Mouse (Mus musculus) liver, postnatal 0 days (tissue): Measurements from ENCODE around the gene Otulinl.

Source experiments
- CTCF ChIP-seq: sonication (generic); IDR thresholded peaks from 2 replicates; pipeline ENCODE4 v1.5.1; 2016; ENCODE audit warnings: antibody characterized with exemption, low read depth
- EP300 ChIP-seq: IDR thresholded peaks from 2 replicates; pipeline ENCODE4 v1.6.1; 2016; ENCODE audit warnings: antibody characterized with exemption, low read depth, mild to moderate bottlenecking

DNA sequence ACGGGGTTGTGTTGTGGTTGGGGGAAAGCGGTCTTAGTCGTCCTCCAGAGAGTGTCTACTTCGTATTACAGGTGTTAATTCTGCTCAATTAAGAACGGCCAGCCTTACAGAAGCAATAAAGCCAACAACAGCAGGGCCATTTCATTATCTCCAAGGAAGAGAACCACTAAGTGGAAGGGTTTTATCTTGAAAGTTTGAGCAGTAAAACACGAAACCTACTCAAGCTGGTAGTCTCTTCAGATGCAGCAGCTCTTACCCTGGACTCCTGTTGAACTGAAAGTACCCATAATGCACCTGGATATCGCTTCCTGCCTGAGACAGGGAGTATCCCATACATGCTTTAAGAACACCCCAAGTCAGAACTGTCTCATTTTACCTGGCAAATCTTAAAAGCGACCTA lies 10.7 kb downstream of the Otulinl start:
- TF ChIP-seq CTCF (no peak), EP300 (no peak)
